Mouse (Mus musculus) spleen, adult 2 months (tissue): ENCODE results near the gene Zfp217. TPM values are rescaled to one million over a fixed set of nuclear protein-coding genes. Genes with fewer than 3 reads are reported as not detected.

ENCODE experiments used
- DNase-seq, 2 experiments: peaks; one replicate each; pipeline versions ENCODE4 v3.0.0 to v3.0.0-alpha.2; 2012 to 2021; ENCODE audit warnings: low spot score in 2 of 2, low read depth in 1 of 2
- H3K27ac ChIP-seq: fragments of 200-500 bp; 2 replicates; pipeline ENCODE4 v1.5.1; 2012; ENCODE audit warnings: low read length, inconsistent platforms; ENCODE audit not compliant: insufficient read depth
- H3K27me3 ChIP-seq: fragments of 200-500 bp; 2 replicates; pipeline ENCODE4 v1.6.1; 2012; ENCODE audit warnings: mild to moderate bottlenecking, moderate library complexity, low read length, inconsistent platforms; ENCODE audit not compliant: control insufficient read depth, insufficient read depth
- H3K36me3 ChIP-seq: fragments of 200-500 bp; 2 replicates; pipeline ENCODE4 v1.6.1; 2012; ENCODE audit warnings: mild to moderate bottlenecking, low read length, inconsistent platforms; ENCODE audit not compliant: control insufficient read depth, insufficient read depth
- H3K4me1 ChIP-seq: fragments of 200-500 bp; 2 replicates; pipeline ENCODE4 v1.6.1; 2011; ENCODE audit warnings: inconsistent platforms; ENCODE audit not compliant: control insufficient read depth, insufficient read depth, insufficient read length
- H3K4me3 ChIP-seq: fragments of 200-500 bp; 2 replicates; pipeline ENCODE4 v1.5.1; 2011; ENCODE audit warnings: mild to moderate bottlenecking, inconsistent platforms; ENCODE audit not compliant: insufficient read depth, insufficient read length; ENCODE audit errors: extremely low read depth
- CTCF ChIP-seq: fragments of 200-500 bp; IDR thresholded peaks from 2 replicates; pipeline ENCODE4 v1.5.1; 2011; ENCODE audit warnings: mild to moderate bottlenecking, inconsistent platforms; ENCODE audit not compliant: insufficient read depth, insufficient read length, insufficient replicate concordance; ENCODE audit errors: extremely low read depth
- POLR2A ChIP-seq: fragments of 200-500 bp; IDR thresholded peaks from 2 replicates; pipeline ENCODE4 v1.6.1; 2011; ENCODE audit warnings: low read depth, low read length, inconsistent platforms
- WGBS: fragments of 180-500 bp; shearing (Covaris S2); methylation state at CpG from one replicate; pipeline ENCODE4 v1.1.7; 2018; 5-methylcytosine and 5-hydroxymethylcytosine counted together
- polyA plus RNA-seq: library from polyadenylated mRNA; depleted of rRNA; stranded (reverse); fragments of >200 nt; gene quantifications from 2 replicates; pipeline ENCODE4 v1.2.3, GENCODE M21; 2012

Zfp217 gene
- polyA plus RNA-seq, 1 experiment, result 20.6 TPM

DNA sequence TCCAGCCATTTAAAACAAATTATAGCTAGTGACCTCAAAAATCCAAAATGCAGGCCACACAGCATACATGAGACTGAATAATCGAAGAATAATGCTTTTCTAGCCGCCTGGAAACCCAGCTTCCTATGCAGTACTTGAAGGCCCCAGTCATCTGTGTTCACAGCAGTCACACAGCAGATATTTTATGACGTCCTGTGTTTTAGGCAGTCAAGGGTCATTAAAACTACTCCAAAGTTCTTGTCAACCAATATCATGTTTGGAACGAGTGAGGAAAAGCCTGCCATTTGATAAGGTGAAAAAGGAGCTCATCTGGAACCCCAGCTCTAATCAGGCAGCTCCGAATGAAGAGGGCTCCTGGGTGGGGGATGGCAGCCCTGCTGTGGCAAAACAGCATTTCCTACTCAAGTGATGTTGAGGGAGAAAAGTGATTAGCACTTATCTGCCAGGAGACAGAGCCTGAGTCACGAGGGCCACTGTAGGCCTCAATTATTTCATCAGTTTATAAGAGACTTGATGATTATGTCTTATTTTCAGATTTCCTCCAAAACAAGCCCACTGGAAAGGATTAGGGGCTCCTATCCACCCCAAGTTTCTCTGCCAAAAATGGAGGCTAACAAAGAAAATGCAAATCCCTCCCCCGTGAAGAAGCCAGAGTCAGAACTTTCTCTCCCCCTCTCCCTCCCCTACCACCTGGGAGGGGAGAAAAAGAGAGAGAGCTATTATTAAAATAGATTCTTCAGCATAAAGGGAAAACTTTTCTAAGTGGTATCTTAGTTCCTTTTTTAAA, 19.2 kb downstream of the Zfp217 start:
- peaks cover 25% of the 10 kb centered on the region for H3K4me1 ChIP-seq
- TF ChIP-seq CTCF (no peak), POLR2A (no peak)
- peak overlapping the region; percentile 47; the same call in 1 of the 2 replicates for H3K4me3 ChIP-seq
- DNase-seq, result no peak
- peak overlapping the region; percentile 82 for H3K27ac ChIP-seq
- no peaks in the 10 kb centered on the region for H3K27me3 ChIP-seq
- WGBS, result 15% methylated on average over 7 of the region's 7 CpGs
- H3K36me3 ChIP-seq, result no peaks in the 10 kb centered on the region; the same call in 1 of the 2 replicates

DNA sequence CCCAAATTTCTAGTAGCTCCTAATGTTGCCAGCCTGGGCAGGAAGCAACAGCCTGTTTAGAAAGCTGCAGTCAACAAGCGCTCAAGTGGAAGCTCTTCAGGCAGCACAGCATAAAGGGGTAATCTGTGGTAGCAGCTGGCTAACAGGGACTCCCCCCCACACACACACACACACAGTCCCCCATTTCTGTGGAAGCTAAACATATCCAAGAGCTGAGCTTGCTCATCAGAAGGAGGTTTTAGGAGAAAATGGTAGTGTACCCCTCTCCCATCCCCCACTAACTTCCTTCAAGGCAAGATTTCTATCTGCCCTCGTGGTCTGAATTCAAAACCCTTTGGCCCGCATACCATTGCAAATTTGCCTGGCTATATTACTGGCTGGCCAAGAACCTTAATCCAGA, 20.4 kb downstream of the Zfp217 start:
- no peak for DNase-seq
- Histone ChIP-seq H3K27ac (peak overlapping the region; percentile 68), H3K36me3 (no peaks in the 10 kb centered on the region; the same call in 1 of the 2 replicates), H3K27me3 (no peaks in the 10 kb centered on the region), H3K4me3 (no peak overlapping the region), H3K4me1 (peaks cover 25% of the 10 kb centered on the region)
- no peak for TF ChIP-seq POLR2A
- TF ChIP-seq CTCF, result no peak
- 17% methylated on average over 3 of the region's 3 CpGs for WGBS

DNA sequence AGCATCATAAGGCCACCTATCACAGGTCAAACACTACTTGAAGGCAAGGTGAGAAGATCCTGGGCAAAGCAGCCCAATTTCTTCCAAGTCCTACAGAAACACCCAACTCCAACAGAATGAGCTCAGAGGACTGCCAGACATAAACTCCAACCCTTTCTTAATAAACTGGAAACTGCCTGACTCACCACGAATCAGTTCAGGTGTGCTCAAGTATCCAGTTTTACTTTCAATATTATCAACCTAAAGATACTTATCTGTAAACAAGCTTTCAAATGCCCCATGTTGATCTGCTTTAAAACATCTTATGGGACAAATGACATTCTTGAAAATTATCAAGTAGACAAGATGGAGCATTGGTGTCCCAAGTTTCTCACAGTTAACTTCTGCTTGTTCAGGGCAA, 21.6 kb downstream of the Zfp217 start:
- no peak for TF ChIP-seq CTCF
- TF ChIP-seq POLR2A, result no peak
- Histone ChIP-seq H3K27me3 (no peaks in the 10 kb centered on the region), H3K36me3 (no peaks in the 10 kb centered on the region; the same call in 1 of the 2 replicates), H3K27ac (no peak overlapping the region), H3K4me3 (no peak overlapping the region), H3K4me1 (peaks cover 30% of the 10 kb centered on the region)
- WGBS, result 24% methylated on average over 1 of the region's 1 CpGs
- no peak for DNase-seq

DNA sequence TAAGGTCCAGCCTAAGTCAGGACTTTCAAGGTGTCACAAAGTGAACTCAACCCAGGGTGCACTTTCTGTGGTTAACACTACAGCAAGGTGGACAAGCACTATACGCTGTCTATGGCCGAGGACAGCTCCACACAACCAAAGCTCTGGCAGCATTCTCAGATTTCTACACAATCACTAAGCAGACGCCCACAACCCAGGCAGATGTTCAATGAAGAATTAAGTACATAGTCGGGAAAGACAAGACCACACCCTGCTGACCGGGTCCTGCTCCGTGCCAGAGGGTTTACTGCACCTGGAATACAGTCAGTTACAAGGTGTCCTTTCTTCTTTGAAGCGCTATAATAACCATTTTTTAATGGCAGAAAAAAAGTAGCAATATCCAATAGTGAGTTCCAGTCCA, 25.7 kb downstream of the Zfp217 start:
- H3K27ac ChIP-seq, result 0 out of 2 replicates have a peak overlapping the region, but pooled peaks have one; percentile 25
- H3K36me3 ChIP-seq, result peaks cover 26% of the 10 kb centered on the region
- H3K4me3 ChIP-seq, result no peak overlapping the region
- peaks cover 27% of the 10 kb centered on the region; the same call in 1 of the 2 replicates for H3K4me1 ChIP-seq
- no peak for DNase-seq
- 82% methylated on average over 7 of the region's 7 CpGs for WGBS
- TF ChIP-seq CTCF (no peak), POLR2A (no peak)
- H3K27me3 ChIP-seq, result no peaks in the 10 kb centered on the region

DNA sequence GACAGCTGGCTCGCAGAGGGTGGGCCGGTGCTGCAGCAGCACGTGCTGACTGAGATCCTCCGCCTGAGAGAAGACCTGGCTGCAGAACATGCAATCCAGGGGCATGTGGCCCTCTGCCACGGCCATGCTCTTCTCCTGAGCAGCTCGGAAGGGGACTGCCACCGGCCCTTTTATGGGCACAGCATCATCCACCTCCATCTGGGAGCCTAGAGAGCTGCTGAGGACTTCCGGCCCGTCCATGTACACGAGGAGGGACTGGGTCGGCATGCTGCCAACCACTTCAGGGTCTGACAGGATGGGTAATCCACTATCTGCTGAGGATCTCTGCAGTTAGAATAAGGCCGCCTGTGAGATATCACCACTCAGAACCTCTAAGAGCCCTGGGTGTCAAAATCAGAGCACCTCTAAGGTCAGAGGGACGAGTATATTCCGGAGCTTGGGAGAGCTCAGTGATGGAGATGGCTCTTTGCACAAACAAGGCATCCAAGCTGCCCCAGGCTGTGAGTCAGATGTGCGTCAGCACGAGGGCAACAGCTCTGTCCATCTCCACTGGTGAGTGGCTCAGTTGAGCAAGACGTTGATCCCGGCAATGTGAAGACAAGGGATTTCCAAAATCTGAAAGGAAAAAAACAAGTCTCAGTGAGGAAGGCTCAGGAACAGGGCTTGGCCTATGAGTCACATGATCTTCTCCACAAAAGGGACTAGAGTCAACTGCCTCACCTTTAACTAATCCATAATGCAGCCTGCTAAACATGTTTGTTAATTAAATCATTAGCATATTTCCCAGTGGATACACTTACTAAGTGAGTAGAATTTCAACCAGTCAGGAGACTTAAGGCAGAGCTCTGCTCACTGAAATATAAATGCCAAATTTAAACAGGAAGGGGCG, 27.5 kb downstream of the Zfp217 start:
- DNase-seq, result no peak
- no peak for TF ChIP-seq CTCF
- TF ChIP-seq POLR2A, result no peak
- Histone ChIP-seq H3K36me3 (peaks cover 27% of the 10 kb centered on the region), H3K4me1 (peaks cover 20% of the 10 kb centered on the region; the same call in 1 of the 2 replicates), H3K27me3 (no peaks in the 10 kb centered on the region), H3K4me3 (no peak overlapping the region), H3K27ac (no peak overlapping the region)
- WGBS, result 90% methylated on average over 19 of the region's 19 CpGs

DNA sequence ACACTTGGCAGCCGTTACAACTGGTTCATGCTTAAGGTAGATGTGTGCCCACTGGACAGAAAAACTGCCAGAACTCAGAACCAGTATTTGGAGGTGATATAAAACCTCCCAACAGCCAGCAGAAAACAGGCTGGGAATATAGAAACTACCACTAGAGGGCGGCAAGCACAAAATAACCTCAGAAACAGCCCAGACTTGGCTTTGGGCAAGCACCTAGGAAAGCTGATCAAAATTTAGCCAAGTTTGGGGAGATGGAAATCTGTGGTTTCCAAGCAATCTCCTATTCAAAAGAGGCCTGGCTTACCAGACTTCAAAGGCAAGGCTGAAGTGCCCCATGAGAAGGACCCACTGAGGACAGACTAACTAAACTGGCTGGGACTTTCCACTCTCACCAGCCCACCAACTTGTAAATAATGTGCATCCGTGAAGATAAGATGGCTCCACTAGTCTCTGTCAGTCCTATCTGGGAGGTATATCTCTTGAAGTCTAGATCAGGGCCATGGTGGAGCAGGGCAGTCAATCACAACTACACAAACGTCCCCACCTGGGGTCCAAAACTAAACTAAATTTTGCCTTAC, 31.1 kb downstream of the Zfp217 start:
- WGBS, result 32% methylated on average over 4 of the region's 4 CpGs
- no peaks in the 10 kb centered on the region for H3K27me3 ChIP-seq

DNA sequence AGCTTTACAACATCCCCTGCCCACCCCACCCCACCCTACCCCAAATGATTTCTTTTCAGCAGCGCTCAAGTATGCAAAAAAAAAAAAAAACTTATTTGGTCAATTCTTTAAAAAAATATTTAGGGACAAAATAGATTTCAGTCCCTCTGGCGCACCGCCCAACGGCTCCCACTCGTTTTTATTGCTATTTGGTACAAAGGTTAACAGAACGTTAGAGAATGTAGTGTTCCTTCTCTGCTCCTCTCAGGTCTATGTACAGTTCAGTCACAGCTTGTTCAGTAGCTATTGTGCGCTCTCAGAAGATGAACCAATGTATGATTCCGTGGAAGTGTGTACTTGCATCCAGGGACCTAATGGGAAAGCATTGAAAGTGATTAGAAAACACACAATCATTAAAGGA, 37.6 kb downstream of the Zfp217 start:
- no peak for TF ChIP-seq CTCF
- no peak for TF ChIP-seq POLR2A
- no peak for DNase-seq
- H3K27ac ChIP-seq, result no peak overlapping the region

More for the DNA sequence above, 31.1 kb downstream of the Zfp217 start:
- TF ChIP-seq CTCF (peak; percentile 49; the same call in 1 of the 2 replicates), POLR2A (no peak)
- peaks cover 12% of the 10 kb centered on the region; the same call in 1 of the 2 replicates for H3K4me1 ChIP-seq
- DNase-seq, result peak in 1 of 2 experiments; percentile 62
- H3K4me3 ChIP-seq, result no peak overlapping the region
- peaks cover 53% of the 10 kb centered on the region for H3K36me3 ChIP-seq
- H3K27ac ChIP-seq, result peak overlapping the region; percentile 44

More for the DNA sequence above, 37.6 kb downstream of the Zfp217 start:
- Histone ChIP-seq H3K27me3 (no peaks in the 10 kb centered on the region), H3K4me1 (no peaks in the 10 kb centered on the region), H3K36me3 (peaks cover 54% of the 10 kb centered on the region), H3K4me3 (no peak overlapping the region)
- 88% methylated on average over 8 of the region's 8 CpGs for WGBS
